Mouse (Mus musculus) neural tube, embryonic 11.5 days (tissue): ENCODE results near the gene Arhgap5. TPM values are rescaled to one million over a fixed set of nuclear protein-coding genes. Genes with fewer than 3 reads are reported as not detected.

Experiments
- ATAC-seq: fragments of 200-750 bp; cut with Nextera tagmentation; 2 replicates; pipeline ENCODE4 v1.8.0; 2017; ENCODE audit warnings: moderate number of reproducible peaks, mild to moderate bottlenecking, moderate TSS enrichment, moderate library complexity; ENCODE audit not compliant: insufficient read depth, low FRiP score, low TSS enrichment
- DNase-seq: peaks from one replicate; pipeline ENCODE4 v3.0.0-alpha.2; 2015; ENCODE audit warnings: low spot score
- H3K27ac ChIP-seq: fragments of 300-500 bp; sonication (generic); 2 replicates; pipeline ENCODE4 v1.5.1; 2014; ENCODE audit warnings: low read depth, mild to moderate bottlenecking, low read length
- H3K27me3 ChIP-seq: fragments of 300-500 bp; sonication (generic); 2 replicates; pipeline ENCODE4 v1.6.1; 2014; ENCODE audit warnings: mild to moderate bottlenecking, low read length, mixed read lengths; ENCODE audit not compliant: control insufficient read depth, insufficient read depth
- H3K36me3 ChIP-seq: fragments of 300-500 bp; sonication (generic); 2 replicates; pipeline ENCODE4 v1.6.1; 2014; ENCODE audit warnings: mild to moderate bottlenecking, low read length, moderate library complexity, mixed read lengths; ENCODE audit not compliant: control insufficient read depth, insufficient read depth
- H3K4me1 ChIP-seq: fragments of 300-500 bp; sonication (generic); 2 replicates; pipeline ENCODE4 v1.6.1; 2014; ENCODE audit warnings: low read length, mixed read lengths; ENCODE audit not compliant: control insufficient read depth, insufficient read depth
- H3K4me2 ChIP-seq: fragments of 300-500 bp; sonication (generic); 2 replicates; pipeline ENCODE4 v1.6.1; 2014; ENCODE audit warnings: low read depth, mild to moderate bottlenecking, moderate library complexity
- H3K4me3 ChIP-seq: fragments of 300-500 bp; sonication (generic); 2 replicates; pipeline ENCODE4 v1.5.1; 2014; ENCODE audit warnings: low read depth, low read length
- H3K9ac ChIP-seq: fragments of 300-500 bp; sonication (generic); 2 replicates; pipeline ENCODE4 v1.6.1; 2014; ENCODE audit warnings: mild to moderate bottlenecking, low read length
- H3K9me3 ChIP-seq: fragments of 300-500 bp; sonication (generic); 2 replicates; pipeline ENCODE4 v1.6.1; 2016; ENCODE audit warnings: low read length; ENCODE audit not compliant: control insufficient read depth
- WGBS: fragments of 180-500 bp; shearing (Covaris S2); extraction: QIAGEN DNeasy Blood & Tissue Kit; methylation state at CpG from one replicate; pipeline ENCODE4 v1.1.7; 2014; 5-methylcytosine and 5-hydroxymethylcytosine counted together
- polyA plus RNA-seq: library from polyadenylated mRNA; unstranded; fragments of >200 nt; fragmentation: Nextera tagmentation; extraction: Ambion mirVana; gene quantifications from 2 replicates; pipeline ENCODE4 v1.2.1, GENCODE M21; 2014

Gene Arhgap5
- polyA plus RNA-seq, 1 experiment from 2014 or later = 50.7 TPM

GRCm38 (mm10) chr12:52504331-52505181 is 784 bp downstream of the Arhgap5 start:
- peak overlapping the region; percentile 48 for H3K4me2 ChIP-seq
- H3K27ac ChIP-seq = peak overlapping the region; percentile 99
- under 1% methylated on average over 68 of the region's 78 CpGs for WGBS
- H3K36me3 ChIP-seq = no peaks in the 10 kb centered on the region
- H3K9me3 ChIP-seq = no peaks in the 10 kb centered on the region
- peak; percentile 36; the same call in 1 of the 2 replicates for ATAC-seq
- peak; percentile 69 for DNase-seq
- H3K27me3 ChIP-seq = no peaks in the 10 kb centered on the region
- peak overlapping the region; percentile 95 for H3K9ac ChIP-seq
- peak overlapping the region; percentile 62 for H3K4me3 ChIP-seq
- H3K4me1 ChIP-seq = peaks cover 5% of the 10 kb centered on the region

DNA sequence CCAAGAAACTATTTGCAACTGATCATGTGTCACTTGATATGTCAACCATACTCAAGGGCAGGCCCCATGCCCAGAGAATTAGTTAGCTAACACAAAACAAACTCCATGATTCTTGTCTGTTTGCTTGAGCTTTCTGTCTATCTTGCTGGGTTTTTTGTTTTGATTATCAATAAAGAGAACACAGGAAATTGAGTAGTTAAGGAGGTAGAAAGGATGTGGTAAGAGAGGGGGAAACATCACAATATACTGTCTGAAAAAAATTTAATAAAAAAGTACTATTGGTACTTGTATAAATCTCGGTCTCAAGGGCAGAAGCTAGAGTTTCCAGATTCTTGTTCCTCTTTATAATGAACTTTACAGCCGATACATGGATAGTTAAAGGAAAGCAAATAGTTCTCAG is 20.9 kb downstream of the Arhgap5 start:
- DNase-seq (no peak), ATAC-seq (no peak)
- Histone ChIP-seq H3K36me3 (no peaks in the 10 kb centered on the region), H3K4me3 (no peak overlapping the region), H3K4me1 (no peaks in the 10 kb centered on the region), H3K27me3 (no peaks in the 10 kb centered on the region), H3K9ac (no peak overlapping the region), H3K4me2 (no peak overlapping the region), H3K27ac (no peak overlapping the region), H3K9me3 (no peaks in the 10 kb centered on the region)
- 93% methylated on average over 2 of the region's 2 CpGs for whole genome bisulfite sequencing

DNA sequence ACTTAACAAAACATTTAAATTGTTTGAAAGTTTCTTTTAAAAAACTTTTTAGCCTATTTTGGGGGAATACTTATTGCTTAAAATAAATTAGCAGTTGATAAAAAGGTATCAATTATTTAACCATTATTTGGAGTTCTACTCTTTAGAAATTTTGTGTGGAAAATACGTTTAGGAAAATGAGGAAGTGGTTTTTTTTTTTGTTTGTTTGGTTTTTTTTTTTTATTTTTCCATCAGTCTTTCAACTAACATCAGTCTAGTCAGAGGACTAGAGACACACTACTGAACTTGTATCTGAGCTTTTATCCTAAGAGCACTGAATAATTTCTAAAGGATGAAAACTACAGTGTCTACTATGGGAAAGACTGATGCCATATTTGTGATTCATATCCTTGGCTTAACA is 21.7 kb downstream of the Arhgap5 start:
- Histone ChIP-seq H3K27ac (no peak overlapping the region), H3K4me1 (no peaks in the 10 kb centered on the region), H3K4me2 (no peak overlapping the region), H3K36me3 (no peaks in the 10 kb centered on the region), H3K9ac (no peak overlapping the region), H3K27me3 (no peaks in the 10 kb centered on the region), H3K9me3 (no peaks in the 10 kb centered on the region), H3K4me3 (no peak overlapping the region)
- DNase-seq = no peak
- 95% methylated on average over 1 of the region's 1 CpGs for WGBS
- ATAC-seq = no peak

- Histone ChIP-seq H3K36me3 (no peaks in the 10 kb centered on the region), H3K9ac (no peak overlapping the region), H3K4me1 (no peaks in the 10 kb centered on the region), H3K9me3 (no peaks in the 10 kb centered on the region), H3K4me3 (no peak overlapping the region), H3K4me2 (no peak overlapping the region), H3K27me3 (no peaks in the 10 kb centered on the region), H3K27ac (no peak overlapping the region)
- DNase-seq (no peak), ATAC-seq (no peak)
- 92% methylated on average over 3 of the region's 3 CpGs for WGBS
Measured at GRCm38 (mm10) chr12:52529740-52530139, 26.0 kb downstream of the Arhgap5 start.

DNA sequence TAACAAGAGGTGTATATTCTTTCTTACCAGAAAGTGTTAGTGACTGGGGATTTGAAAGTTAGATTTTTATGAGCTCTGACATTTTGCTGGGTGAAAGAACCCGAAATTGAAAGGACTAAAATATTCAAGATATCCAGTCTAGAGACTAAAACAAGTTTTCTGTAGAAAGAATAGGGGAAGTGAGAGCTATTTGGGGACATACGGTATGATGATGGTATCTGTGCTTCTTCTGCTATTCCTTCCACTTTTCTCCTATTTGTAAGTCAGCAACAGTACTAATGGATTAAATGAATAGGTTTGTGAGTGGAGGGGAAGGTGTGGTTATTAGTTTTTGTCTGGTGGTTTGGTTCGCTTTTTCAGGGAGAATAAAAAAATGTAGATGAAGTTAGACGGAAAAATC is 37.5 kb downstream of the Arhgap5 start:
- no peaks in the 10 kb centered on the region for H3K9me3 ChIP-seq
- H3K4me3 ChIP-seq = no peak overlapping the region
- no peaks in the 10 kb centered on the region for H3K36me3 ChIP-seq
- no peaks in the 10 kb centered on the region for H3K27me3 ChIP-seq
- DNase-seq = no peak
- no peaks in the 10 kb centered on the region for H3K4me1 ChIP-seq
- no peak overlapping the region for H3K9ac ChIP-seq
- H3K27ac ChIP-seq = no peak overlapping the region
- no peak overlapping the region for H3K4me2 ChIP-seq
- ATAC-seq = no peak
- 93% methylated on average over 4 of the region's 4 CpGs for WGBS

DNA sequence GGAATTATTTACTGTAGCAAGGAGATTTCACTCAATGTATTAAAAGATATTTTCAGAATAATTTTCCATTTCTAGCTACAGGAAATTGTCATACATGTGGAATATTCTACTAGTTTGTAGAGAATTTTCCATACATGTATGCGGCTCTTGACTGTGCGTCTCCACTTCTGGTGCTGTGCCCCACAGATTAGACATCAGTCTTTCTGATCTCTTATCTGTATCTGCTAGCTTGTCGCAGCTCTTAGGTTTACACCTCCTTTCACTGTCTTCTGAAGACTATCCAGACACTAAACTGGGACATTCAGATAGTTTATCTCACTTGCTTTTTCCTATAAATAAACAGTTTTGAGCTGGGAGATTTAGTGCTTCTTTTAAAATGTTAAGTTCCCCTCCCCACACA is 40.8 kb downstream of the Arhgap5 start:
- Histone ChIP-seq H3K9me3 (no peaks in the 10 kb centered on the region), H3K4me2 (no peak overlapping the region), H3K4me3 (no peak overlapping the region), H3K36me3 (no peaks in the 10 kb centered on the region), H3K4me1 (no peaks in the 10 kb centered on the region), H3K27me3 (no peaks in the 10 kb centered on the region), H3K9ac (no peak overlapping the region), H3K27ac (no peak overlapping the region)
- DNase-seq (no peak), ATAC-seq (no peak)
- 95% methylated on average over 3 of the region's 3 CpGs for WGBS

DNA sequence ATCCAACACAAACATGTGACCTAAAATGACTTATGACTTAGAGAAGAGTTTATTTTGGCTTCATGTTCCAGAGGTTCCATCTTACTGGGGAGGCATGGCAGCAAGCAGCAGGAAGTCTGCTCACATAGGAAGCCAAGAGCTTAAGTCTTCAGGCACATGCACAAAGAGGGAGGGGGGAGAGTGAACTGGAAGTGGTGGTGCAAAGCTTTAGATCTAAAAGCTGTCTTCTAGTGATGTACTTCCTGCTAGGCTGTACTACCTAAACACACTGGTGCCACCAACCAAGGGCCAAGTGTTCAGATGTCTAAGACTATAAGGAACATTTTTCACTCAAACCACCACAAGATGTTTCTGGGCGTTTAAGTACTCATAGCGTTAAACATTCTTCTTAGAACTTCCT is 48.3 kb downstream of the Arhgap5 start:
- no peaks in the 10 kb centered on the region for H3K36me3 ChIP-seq
- H3K9ac ChIP-seq = no peak overlapping the region
- WGBS = 97% methylated on average over 2 of the region's 2 CpGs
- no peak overlapping the region for H3K4me2 ChIP-seq
- no peaks in the 10 kb centered on the region for H3K9me3 ChIP-seq
- no peaks in the 10 kb centered on the region for H3K4me1 ChIP-seq
- no peak overlapping the region for H3K27ac ChIP-seq
- ATAC-seq (no peak), DNase-seq (no peak)
- no peak overlapping the region for H3K4me3 ChIP-seq
- H3K27me3 ChIP-seq = no peaks in the 10 kb centered on the region

DNA sequence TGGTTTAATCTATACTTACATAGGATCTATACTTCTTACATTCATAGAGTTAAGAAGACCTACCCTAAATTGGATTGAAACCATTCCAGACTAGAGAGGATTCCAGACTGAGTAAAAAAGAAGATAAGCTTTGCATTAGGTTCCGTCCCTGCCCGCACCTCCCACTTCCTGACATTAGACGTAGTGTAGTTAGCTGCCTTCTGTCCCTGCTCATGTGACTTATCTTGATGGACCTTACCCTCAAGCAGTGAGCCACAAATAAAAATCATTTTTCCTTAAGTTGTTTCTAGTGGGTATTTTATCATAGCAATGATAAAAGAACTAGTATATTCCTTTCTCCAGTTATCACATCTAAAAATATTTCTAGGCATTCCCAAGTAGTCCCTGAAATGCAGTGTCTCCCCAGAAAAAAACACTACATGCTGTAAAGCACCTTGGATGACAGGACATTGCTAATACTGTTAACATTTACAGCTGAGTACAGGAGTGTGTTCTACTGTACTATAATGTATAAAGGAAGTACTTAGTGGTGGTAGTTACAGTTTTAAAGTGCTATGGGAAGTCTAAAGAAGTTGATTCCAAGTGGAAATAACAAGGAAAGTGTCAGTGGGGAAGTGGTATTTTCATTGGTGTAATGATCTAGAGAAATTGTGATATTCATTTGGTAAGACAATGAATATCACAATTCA is 51.6 kb downstream of the Arhgap5 start:
- H3K4me2 ChIP-seq = no peak overlapping the region
- H3K4me3 ChIP-seq = no peak overlapping the region
- H3K9me3 ChIP-seq = no peaks in the 10 kb centered on the region
- no peaks in the 10 kb centered on the region for H3K36me3 ChIP-seq
- WGBS = 89% methylated on average over 3 of the region's 3 CpGs
- no peak overlapping the region for H3K27ac ChIP-seq
- no peaks in the 10 kb centered on the region for H3K27me3 ChIP-seq
- no peaks in the 10 kb centered on the region for H3K4me1 ChIP-seq
- DNase-seq (no peak), ATAC-seq (no peak)
- H3K9ac ChIP-seq = no peak overlapping the region

DNA sequence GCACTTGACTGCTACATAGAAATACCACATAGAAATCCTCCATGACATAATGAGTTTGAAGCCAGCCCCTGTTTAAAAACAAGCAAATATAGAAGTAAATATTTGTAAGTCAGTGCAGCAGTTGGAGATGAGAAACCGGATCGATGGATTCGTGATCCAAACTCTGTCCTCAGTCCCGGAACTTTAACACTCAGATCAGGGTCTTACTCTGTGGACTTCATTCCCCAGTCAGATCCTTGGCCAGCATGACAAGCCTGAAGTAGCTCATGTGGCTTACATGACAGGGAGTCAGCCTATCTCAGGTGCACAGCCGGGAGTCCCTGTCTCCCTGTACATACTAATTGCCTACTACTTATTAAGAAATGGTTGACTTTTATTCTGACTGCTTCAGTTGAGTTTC is 61.9 kb downstream of the Arhgap5 start:
- WGBS = 94% methylated on average over 5 of the region's 5 CpGs
- Histone ChIP-seq H3K27ac (no peak overlapping the region), H3K4me2 (no peak overlapping the region), H3K36me3 (no peaks in the 10 kb centered on the region), H3K4me3 (no peak overlapping the region), H3K9me3 (no peaks in the 10 kb centered on the region), H3K27me3 (no peaks in the 10 kb centered on the region), H3K9ac (no peak overlapping the region), H3K4me1 (no peaks in the 10 kb centered on the region)
- ATAC-seq (no peak), DNase-seq (no peak)
